In the genomic region with DNA sequence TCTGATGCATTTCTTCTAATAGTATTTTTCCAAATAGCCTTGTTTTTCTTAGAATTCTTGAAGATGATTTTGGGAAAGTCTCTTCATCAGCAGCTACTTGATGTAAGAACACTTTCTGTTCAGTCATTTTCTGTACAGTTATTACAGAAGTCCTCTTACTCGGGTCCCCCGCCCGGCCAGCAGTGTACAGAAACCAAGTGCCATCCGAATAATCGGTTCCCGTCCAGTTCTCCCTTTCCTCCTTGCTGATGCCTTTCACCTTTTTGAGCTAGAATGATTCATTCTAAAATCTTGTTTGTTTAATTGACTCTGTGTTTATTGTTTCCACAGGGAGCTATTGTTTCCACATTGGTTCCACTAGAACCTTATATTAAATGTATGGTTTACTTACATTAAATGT, we compare ENCODE assay signal across 1 mouse cellular context.
TF ChIP-seq lines count a peak whose summit lies in the region.

No protein-coding gene starts in this region.

TF ChIP-seq in MEL, 35 proteins besides CTCF, POLR2A, EP300 and RAD21:
- no peak for TF ChIP-seq NRF1 (IDR thresholded peaks at IDR 0.05; ENCODE audit: insufficient read depth, low read depth, low read length, poor library complexity, severe bottlenecking)
- TF ChIP-seq CHD2 (IDR thresholded peaks at IDR 0.05; ENCODE audit: low read length), result no peak
- TF ChIP-seq ZKSCAN1 (IDR thresholded peaks at IDR 0.05; ENCODE audit: low read depth, low read length), result no peak
- no peak for TF ChIP-seq BHLHE40 (IDR thresholded peaks at IDR 0.05; ENCODE audit: borderline replicate concordance, low read depth, low read length)
- TF ChIP-seq POLR2AphosphoS5 (IDR thresholded peaks at IDR 0.05; ENCODE audit: borderline replicate concordance, low read depth, low read length), result no peak
- TF ChIP-seq SIN3A (IDR thresholded peaks at IDR 0.05; ENCODE audit: low read length), result no peak
- TF ChIP-seq USF1 (IDR thresholded peaks at IDR 0.05; ENCODE audit: low read depth, low read length), result no peak
- TF ChIP-seq E2F4 (IDR thresholded peaks at IDR 0.05; ENCODE audit: borderline replicate concordance, low read depth, low read length), result no peak
- TF ChIP-seq KAT2A (conservative IDR thresholded peaks at IDR 0.05; ENCODE audit: low read depth, low read length), result no peak
- no peak for TF ChIP-seq GABPA (IDR thresholded peaks at IDR 0.05; ENCODE audit: low read depth, low read length)
- no peak for TF ChIP-seq UBTF (IDR thresholded peaks at IDR 0.05; ENCODE audit: borderline replicate concordance, insufficient read depth, low read depth, low read length)
- TF ChIP-seq TCF12 (IDR thresholded peaks at IDR 0.05; ENCODE audit: low read depth, low read length), result no peak
- TF ChIP-seq MAX (IDR thresholded peaks at IDR 0.05; ENCODE audit: low read length), result no peak
- TF ChIP-seq CHD1 (IDR thresholded peaks at IDR 0.05; ENCODE audit: low read depth, low read length), result no peak
- no peak for TF ChIP-seq JUND (IDR thresholded peaks at IDR 0.05; ENCODE audit: low read depth, low read length)
- TF ChIP-seq TBP (IDR thresholded peaks at IDR 0.05; ENCODE audit: low read depth, low read length), result no peak
